Comparison of ENCODE assay signal across 26 mouse cellular contexts in the genomic region with DNA sequence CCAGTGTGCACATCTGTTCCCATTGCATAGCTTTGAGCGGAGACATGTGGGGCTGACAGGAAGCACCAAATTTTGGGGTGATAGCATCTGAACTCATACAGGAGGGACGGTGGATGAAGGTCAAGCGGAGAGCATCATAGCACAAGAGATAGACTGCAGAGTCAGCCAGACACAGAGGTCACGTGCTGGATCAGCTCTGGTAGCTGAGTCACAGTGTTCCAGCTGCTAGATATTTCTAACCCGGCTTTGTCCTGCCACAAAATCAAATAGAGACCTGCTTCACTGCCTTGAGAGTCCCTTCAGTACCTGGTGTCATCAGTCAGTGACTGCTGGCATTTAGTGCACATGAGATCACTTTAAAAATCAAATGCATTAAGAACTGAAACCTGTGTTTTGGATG. TPM values are rescaled to one million over a fixed set of nuclear protein-coding genes. Genes with fewer than 3 reads are reported as not detected.
DNase-seq lines count a peak whose midpoint lies in the region; ATAC-seq and TF ChIP-seq lines count a peak whose summit lies in the region.
"Had no signal": no experiment of that assay in that cellular context is flagged by ENCODE, and none has a peak within 500 bp of the region (broad histone marks: within the 10 kb centered on the region; RNA-seq: fewer than 3 reads in every experiment).

No protein-coding gene starts in this region.

- H3K27ac ChIP-seq in forebrain, embryonic 15.5 days (replicated peaks), result peak overlapping the region; percentile 9; the same call in 1 of the 2 replicates
- H3K27ac ChIP-seq in forebrain, postnatal 0 days (ENCODE audit: low read depth, low read length), result no peak overlapping the region; the same call in 1 of the 2 replicates
- no peak overlapping the region for H3K27ac ChIP-seq in kidney, embryonic 16.5 days (ENCODE audit: low read length)
- H3K27ac ChIP-seq: embryonic facial prominence, embryonic 15.5 days; gastrocnemius, adult 2 months; heart, embryonic 10.5 days; left cerebral cortex, adult 2 months; stomach, embryonic 15.5 days had no signal

- no peak for TF ChIP-seq POLR2A in myocyte (IDR thresholded peaks at IDR 0.05; ENCODE audit: insufficient read length, low read depth)

- H3K9me3 ChIP-seq in forebrain, embryonic 15.5 days, result no peaks in the 10 kb centered on the region
- no peaks in the 10 kb centered on the region for H3K9me3 ChIP-seq in forebrain, postnatal 0 days (ENCODE audit: low read length)
- H3K9me3 ChIP-seq in kidney, embryonic 16.5 days (ENCODE audit: low read length), result no peaks in the 10 kb centered on the region
- H3K9me3 ChIP-seq: embryonic facial prominence, embryonic 15.5 days; heart, embryonic 10.5 days; stomach, embryonic 15.5 days had no signal

- DNase-seq in forebrain, postnatal 0 days, result no peak
- DNase-seq in adrenal gland, postnatal 25 days, result peak; percentile 14
- no peak for DNase-seq in thymus, postnatal 14 days
- no peak for DNase-seq in B cell, adult 2 months
- DNase-seq: cerebellum, adult 9-11 months; gastrocnemius, adult 2 months; kidney, adult 8-10 months; kidney, postnatal 25 days; layer of hippocampus, adult 9-11 months; left cerebral cortex, postnatal 4 days; liver; lung, postnatal 10 days; retina, postnatal 1 day; thymus, adult 18-20 months had no signal

- H3K9ac ChIP-seq in forebrain, embryonic 15.5 days (replicated peaks), result no peak overlapping the region
- no peak overlapping the region for H3K9ac ChIP-seq in forebrain, postnatal 0 days
- no peak overlapping the region for H3K9ac ChIP-seq in kidney, embryonic 16.5 days (replicated peaks; ENCODE audit: low read length)
- H3K9ac ChIP-seq: embryonic facial prominence, embryonic 15.5 days; stomach, embryonic 15.5 days had no signal

- WGBS in forebrain, embryonic 15.5 days, result 84% methylated on average over 5 of the region's 5 CpGs
- WGBS in forebrain, postnatal 0 days, result 84% methylated on average over 5 of the region's 5 CpGs
- WGBS in kidney, embryonic 16.5 days, result 69% methylated on average over 5 of the region's 5 CpGs

- no peaks in the 10 kb centered on the region for H3K4me1 ChIP-seq in forebrain, embryonic 15.5 days
- 0 out of 2 replicates have a peak, but pooled peaks cover 4% of the 10 kb centered on the region for H3K4me1 ChIP-seq in forebrain, postnatal 0 days (ENCODE audit: insufficient read depth)
- H3K4me1 ChIP-seq in kidney, embryonic 16.5 days (ENCODE audit: insufficient read depth, low read length), result no peaks in the 10 kb centered on the region
- H3K4me1 ChIP-seq: embryonic facial prominence, embryonic 15.5 days; heart, embryonic 10.5 days; stomach, embryonic 15.5 days had no signal

- H3K36me3 ChIP-seq in forebrain, embryonic 15.5 days, result no peaks in the 10 kb centered on the region
- H3K36me3 ChIP-seq in forebrain, postnatal 0 days (ENCODE audit: insufficient read depth), result no peaks in the 10 kb centered on the region
- H3K36me3 ChIP-seq in C2C12 (ENCODE audit: control insufficient read depth, insufficient read depth), result no peaks in the 10 kb centered on the region
- H3K36me3 ChIP-seq in myocyte (ENCODE audit: control insufficient read depth, insufficient read depth), result no peaks in the 10 kb centered on the region
- H3K36me3 ChIP-seq in kidney, embryonic 16.5 days (ENCODE audit: insufficient read depth, low read length), result no peaks in the 10 kb centered on the region
- H3K36me3 ChIP-seq: embryonic facial prominence, embryonic 15.5 days; heart, embryonic 10.5 days; stomach, embryonic 15.5 days had no signal

- no peak overlapping the region for H3ac ChIP-seq in C2C12 (ENCODE audit: control insufficient read depth, insufficient read length, low read depth)
- H3ac ChIP-seq in myocyte (ENCODE audit: control insufficient read depth, insufficient read length), result no peak overlapping the region

- no peaks in the 10 kb centered on the region for H3K79me2 ChIP-seq in C2C12 (ENCODE audit: control insufficient read depth, insufficient read depth)
- H3K79me2 ChIP-seq in myocyte (ENCODE audit: control insufficient read depth, insufficient read depth), result no peaks in the 10 kb centered on the region

- no peaks in the 10 kb centered on the region for H3K79me3 ChIP-seq in C2C12 (ENCODE audit: low read depth)

- TF ChIP-seq CTCF in forebrain, postnatal 0 days (IDR thresholded peaks at IDR 0.05; ENCODE audit: low read depth), result no peak
- TF ChIP-seq CTCF in C2C12 (IDR thresholded peaks at IDR 0.05; ENCODE audit: control insufficient read depth, insufficient read depth, insufficient read length), result no peak

- no peak overlapping the region for H3K4me3 ChIP-seq in forebrain, embryonic 15.5 days
- no peak overlapping the region for H3K4me3 ChIP-seq in forebrain, postnatal 0 days (ENCODE audit: low read depth, low read length)
- H3K4me3 ChIP-seq in C2C12 (ENCODE audit: insufficient read depth, poor library complexity, severe bottlenecking), result no peak overlapping the region
- H3K4me3 ChIP-seq in myocyte, result no peak overlapping the region
- H3K4me3 ChIP-seq in kidney, embryonic 16.5 days (ENCODE audit: low read length), result no peak overlapping the region
- H3K4me3 ChIP-seq: embryonic facial prominence, embryonic 15.5 days; gastrocnemius, adult 2 months; heart, embryonic 10.5 days; left cerebral cortex, adult 2 months; stomach, embryonic 15.5 days had no signal

- no peak overlapping the region for H3K4me2 ChIP-seq in forebrain, embryonic 15.5 days (replicated peaks)
- H3K4me2 ChIP-seq in forebrain, postnatal 0 days (ENCODE audit: low read depth), result no peak overlapping the region
- no peak overlapping the region for H3K4me2 ChIP-seq in myocyte (ENCODE audit: low read depth)
- H3K4me2 ChIP-seq in kidney, embryonic 16.5 days (replicated peaks; ENCODE audit: low read depth, low read length), result no peak overlapping the region
- H3K4me2 ChIP-seq: embryonic facial prominence, embryonic 15.5 days; stomach, embryonic 15.5 days had no signal

- no peak for ATAC-seq in forebrain, embryonic 15.5 days (replicated peaks)
- no peak for ATAC-seq in forebrain, postnatal 0 days
- ATAC-seq in kidney, embryonic 16.5 days (ENCODE audit: low FRiP score, low TSS enrichment), result no peak

- H3K27me3 ChIP-seq in forebrain, embryonic 15.5 days, result no peaks in the 10 kb centered on the region
- no peaks in the 10 kb centered on the region for H3K27me3 ChIP-seq in forebrain, postnatal 0 days (ENCODE audit: insufficient read depth, low read length)
- H3K27me3 ChIP-seq in C2C12 (ENCODE audit: control insufficient read depth, insufficient read depth, insufficient read length) (no peaks in the 10 kb centered on the region), myocyte (ENCODE audit: control insufficient read depth, insufficient read depth, insufficient read length) (no peaks in the 10 kb centered on the region)
- H3K27me3 ChIP-seq in kidney, embryonic 16.5 days (ENCODE audit: insufficient read depth, low read length), result no peaks in the 10 kb centered on the region
- H3K27me3 ChIP-seq: embryonic facial prominence, embryonic 15.5 days; stomach, embryonic 15.5 days had no signal

TF ChIP-seq in C2C12, 6 proteins besides CTCF, POLR2A, EP300 and RAD21:
- TF ChIP-seq CEBPB (IDR thresholded peaks at IDR 0.05; ENCODE audit: low read depth) (no peak), MYOG (IDR thresholded peaks at IDR 0.05; ENCODE audit: control insufficient read depth, extremely low read depth, insufficient read length) (no peak), USF1 (IDR thresholded peaks at IDR 0.05; ENCODE audit: low read depth) (peak; percentile 86), FOSL1 (IDR thresholded peaks at IDR 0.05; ENCODE audit: insufficient read depth, low read length, poor library complexity, severe bottlenecking) (no peak), MYOD1 (IDR thresholded peaks at IDR 0.05; ENCODE audit: control insufficient read depth, insufficient read length, low read depth) (no peak)
TF ChIP-seq in C2C12: peak in this region for 1.

TF ChIP-seq in myocyte, 11 proteins besides CTCF, POLR2A, EP300 and RAD21:
- TF ChIP-seq USF1 (IDR thresholded peaks at IDR 0.05; ENCODE audit: low read depth) (peak; percentile 78), CEBPB (IDR thresholded peaks at IDR 0.05; ENCODE audit: insufficient read depth, poor library complexity, severe bottlenecking) (no peak)

RNA-seq across cellular contexts. Expression of gene Slc6a5, which starts 40.3 kb away (rescaled TPM):
- polyA plus RNA-seq in forebrain, embryonic 15.5 days (2015; fragmentation: Nextera tagmentation; extraction: Ambion mirVana), result not detected in 2 replicates
- 0.10 TPM in 1 of 2 replicates, not detected in the other for total RNA-seq in forebrain, postnatal 0 days (2014; rRNA removed)
- not detected in 2 replicates for polyA plus RNA-seq in forebrain, postnatal 0 days (2015; fragmentation: Nextera tagmentation; extraction: Ambion mirVana)
- polyA plus RNA-seq in C2C12 (2012; fragmentation: generic; extraction: Trizol), result not detected
- 0.48 and 1.3 TPM in 2 replicates for total RNA-seq in adrenal gland, postnatal 25 days (2021)
- polyA plus RNA-seq in myocyte (2012; fragmentation: generic; extraction: Trizol), result not detected
- polyA plus RNA-seq in kidney, embryonic 16.5 days (2015; fragmentation: Nextera tagmentation; extraction: Ambion mirVana), result 0.05 TPM in 1 of 2 replicates, not detected in the other
- total RNA-seq: gastrocnemius, adult 2 months; heart, postnatal 10 days; left cerebral cortex, postnatal 4 days; megakaryocyte progenitor cell, adult 5-6 weeks had no signal
- polyA plus RNA-seq: embryonic facial prominence, embryonic 15.5 days; heart, embryonic 10.5 days; liver, embryonic 16.5 days; urinary bladder, adult 2 months had no signal
